Mouse (Mus musculus): ENCODE results near the gene Ttf1. TPM values are rescaled to one million over a fixed set of nuclear protein-coding genes. Genes with fewer than 3 reads are reported as not detected.

The Ttf1 gene
- polyA plus RNA-seq, 1 experiment from 2014 or later, result 10.2 TPM

DNA sequence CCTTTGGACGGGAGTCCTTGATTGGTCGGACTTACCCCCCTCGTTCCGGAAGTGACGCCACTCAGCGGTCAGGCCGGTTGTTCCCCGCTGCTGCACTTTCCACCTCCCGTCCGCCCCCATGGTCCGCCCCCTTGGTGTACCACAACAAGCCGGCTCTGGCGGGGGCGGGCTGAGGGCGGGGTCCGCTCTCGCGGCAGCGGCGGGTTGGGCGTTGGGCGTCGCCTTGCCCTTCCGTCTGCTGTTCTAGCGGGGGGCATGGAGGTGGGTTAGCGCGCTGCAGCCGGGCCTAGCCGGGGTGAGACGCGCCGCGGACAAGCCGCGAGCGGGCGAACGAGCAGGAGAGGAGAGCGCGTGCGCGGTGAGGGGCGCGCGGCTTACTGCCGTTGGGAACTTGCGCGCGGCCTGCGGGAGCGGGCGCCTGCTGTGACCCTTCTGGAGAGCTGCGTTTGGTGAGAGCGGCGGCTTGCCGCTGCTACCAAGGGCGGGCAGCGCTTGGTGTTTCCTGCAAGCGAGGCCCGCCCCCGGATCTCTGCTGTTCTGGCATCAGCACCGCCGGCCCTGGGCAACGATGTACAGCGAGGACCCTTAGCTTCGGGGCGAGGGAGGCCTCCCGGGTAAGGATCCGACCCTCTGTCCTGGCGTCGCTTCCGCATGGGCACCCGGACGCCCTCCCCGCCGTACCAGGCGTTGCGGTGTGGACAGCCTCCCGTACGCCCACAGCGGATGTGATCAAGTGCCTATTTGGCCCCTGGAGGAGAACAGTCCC, 65.1 kb downstream of the Ttf1 start:
- H3K4me1 ChIP-seq (ENCODE audit: insufficient read depth), result no peaks in the 10 kb centered on the region
- no peak for TF ChIP-seq CTCF (IDR thresholded peaks at IDR 0.05; ENCODE audit: low read depth)
- peak; percentile 99 for DNase-seq
- peak overlapping the region; percentile 79 for H3K4me3 ChIP-seq (ENCODE audit: low read depth, low read length)
- peak overlapping the region; percentile 70 for H3K4me2 ChIP-seq
- H3K27me3 ChIP-seq (ENCODE audit: insufficient read depth, low read length), result no peaks in the 10 kb centered on the region
- peaks cover 19% of the 10 kb centered on the region for H3K36me3 ChIP-seq (ENCODE audit: insufficient read depth)
- H3K9me3 ChIP-seq (ENCODE audit: low read depth, low read length), result no peaks in the 10 kb centered on the region
- under 1% methylated on average over 63 of the region's 81 CpGs for WGBS
- peak; percentile 98 for ATAC-seq (ENCODE audit: insufficient read depth)
- peak overlapping the region; percentile 97 for H3K27ac ChIP-seq (ENCODE audit: low read depth)
- peak overlapping the region; percentile 89 for H3K9ac ChIP-seq

DNA sequence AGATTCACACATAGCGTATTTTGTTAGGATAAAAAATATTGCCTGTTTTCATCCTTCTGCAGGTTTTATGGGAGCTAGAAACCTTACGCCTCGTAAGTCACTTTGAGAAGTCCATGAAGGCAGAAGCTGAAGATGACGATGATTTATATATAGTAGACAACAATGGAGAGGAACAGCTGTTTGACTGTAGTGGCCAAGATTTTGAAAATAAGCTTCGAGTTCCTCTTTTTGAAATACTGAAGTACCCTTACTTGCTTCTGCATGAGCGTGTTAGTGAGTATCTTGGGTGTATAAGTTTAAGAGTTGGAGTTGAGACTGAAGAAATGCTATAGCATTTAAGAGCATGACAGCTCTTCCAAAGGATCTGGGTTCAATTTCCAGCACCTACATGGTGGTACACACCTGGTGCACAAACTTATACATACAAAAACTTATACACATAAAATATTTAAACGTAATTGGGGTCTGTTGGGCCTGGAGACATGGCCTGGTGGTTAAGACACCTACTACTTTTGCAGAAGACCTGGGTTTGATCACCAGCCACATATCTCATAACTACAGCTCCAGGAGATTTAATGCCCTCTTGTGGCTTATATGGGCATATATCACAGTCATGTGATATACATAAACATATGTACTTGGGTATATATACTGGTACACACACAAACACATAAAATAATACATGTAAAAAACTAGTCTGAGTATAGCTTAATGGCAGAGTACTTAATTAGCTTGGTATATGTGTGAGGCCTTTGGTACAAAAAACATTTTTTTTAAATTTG, 70.2 kb downstream of the Ttf1 start:
- DNase-seq (no peak), ATAC-seq (ENCODE audit: insufficient read depth) (no peak)
- WGBS, result 90% methylated on average over 7 of the region's 7 CpGs
- peak; percentile 23; the same call in 1 of the 2 replicates for TF ChIP-seq CTCF (IDR thresholded peaks at IDR 0.05; ENCODE audit: low read depth)
- H3K27ac ChIP-seq (ENCODE audit: low read depth), result no peak overlapping the region
- no peak overlapping the region for H3K4me2 ChIP-seq
- no peak overlapping the region for H3K4me3 ChIP-seq (ENCODE audit: low read depth, low read length)
- no peak overlapping the region for H3K9ac ChIP-seq
- H3K36me3 ChIP-seq (ENCODE audit: insufficient read depth), result peaks cover 56% of the 10 kb centered on the region
- no peaks in the 10 kb centered on the region for H3K27me3 ChIP-seq (ENCODE audit: insufficient read depth, low read length)
- H3K4me1 ChIP-seq (ENCODE audit: insufficient read depth), result no peaks in the 10 kb centered on the region
- no peaks in the 10 kb centered on the region for H3K9me3 ChIP-seq (ENCODE audit: low read depth, low read length)

DNA sequence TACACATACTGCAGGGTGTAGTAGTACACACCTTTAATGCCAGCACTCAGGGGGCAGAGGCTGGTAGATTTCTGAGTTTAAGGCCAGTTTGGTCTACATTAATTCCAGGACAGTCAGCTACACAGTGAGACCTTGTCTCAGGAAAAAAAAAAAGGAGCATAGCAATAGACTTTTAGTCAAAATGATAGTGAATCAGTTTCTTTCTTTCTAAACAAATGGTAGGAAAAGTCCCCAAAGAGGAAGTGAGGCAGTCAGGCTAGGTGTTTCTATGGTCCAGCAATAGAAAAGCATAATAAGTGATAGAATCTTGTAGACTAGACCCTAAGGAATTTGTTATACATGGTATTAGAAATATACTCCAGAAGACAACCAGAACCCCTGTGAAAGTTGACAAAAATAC, 75.1 kb downstream of the Ttf1 start:
- H3K27me3 ChIP-seq (ENCODE audit: insufficient read depth, low read length), result no peaks in the 10 kb centered on the region
- H3K4me2 ChIP-seq, result no peak overlapping the region
- peaks cover 66% of the 10 kb centered on the region for H3K36me3 ChIP-seq (ENCODE audit: insufficient read depth)
- H3K9ac ChIP-seq, result no peak overlapping the region
- H3K4me3 ChIP-seq (ENCODE audit: low read depth, low read length), result no peak overlapping the region
- H3K4me1 ChIP-seq (ENCODE audit: insufficient read depth), result no peaks in the 10 kb centered on the region
- no peak for TF ChIP-seq CTCF (IDR thresholded peaks at IDR 0.05; ENCODE audit: low read depth)
- H3K27ac ChIP-seq (ENCODE audit: low read depth), result no peak overlapping the region
- ATAC-seq (ENCODE audit: insufficient read depth), result no peak
- no peak for DNase-seq
- no peaks in the 10 kb centered on the region for H3K9me3 ChIP-seq (ENCODE audit: low read depth, low read length)

Other genes with a start within 250 kb of the Ttf1 start
- gene Gtf3c4, start 219.9 kb upstream of the Ttf1 start, polyA plus RNA-seq (2014; fragmentation: Nextera tagmentation; extraction: Ambion mirVana), result 27.8 and 29.0 TPM in 2 replicates
- gene Ddx31, start 219.9 kb upstream of the Ttf1 start, polyA plus RNA-seq (2014; fragmentation: Nextera tagmentation; extraction: Ambion mirVana), result 15.6 and 16.5 TPM in 2 replicates
- gene Barhl1, start 143.6 kb upstream of the Ttf1 start, polyA plus RNA-seq (2014; fragmentation: Nextera tagmentation; extraction: Ambion mirVana), result not detected in 2 replicates
- gene Cfap77, start 5.2 kb upstream of the Ttf1 start, polyA plus RNA-seq (2014; fragmentation: Nextera tagmentation; extraction: Ambion mirVana), result 0.76 and 0.83 TPM in 2 replicates
- 12.7 and 13.7 TPM in 2 replicates for gene Setx, start 63.9 kb downstream of the Ttf1 start, polyA plus RNA-seq (2014; fragmentation: Nextera tagmentation; extraction: Ambion mirVana)
- 0.46 and 0.99 TPM in 2 replicates for gene Ntng2, start 192.7 kb downstream of the Ttf1 start, polyA plus RNA-seq (2014; fragmentation: Nextera tagmentation; extraction: Ambion mirVana)

Measured in lung, embryonic 14.5 days (tissue).